Mouse (Mus musculus) limb, embryonic 14.5 days (tissue): ENCODE measurements around the gene Tnn. TPM values are rescaled to one million over a fixed set of nuclear protein-coding genes. Genes with fewer than 3 reads are reported as not detected.
A peak's percentile ranks its signal among the peaks of the same experiment; 100 is the strongest.

ENCODE experiments used
- ATAC-seq: fragments of 200-750 bp; cut with Nextera tagmentation; 2 replicates; pipeline ENCODE4 v1.8.0; 2017; ENCODE audit warnings: low read depth, moderate number of reproducible peaks, moderate TSS enrichment; ENCODE audit not compliant: low FRiP score
- DNase-seq: peaks from one replicate; pipeline ENCODE4 v3.0.0-alpha.2; 2015; ENCODE audit warnings: low spot score
- H3K27ac ChIP-seq: fragments of 300-500 bp; sonication (generic); replicated peaks from 2 replicates; pipeline ENCODE4 v1.5.1; 2014; ENCODE audit warnings: low read depth, mild to moderate bottlenecking, low read length, moderate library complexity, mixed read lengths
- H3K27me3 ChIP-seq: fragments of 300-500 bp; sonication (generic); 2 replicates; pipeline ENCODE4 v1.6.1; 2014; ENCODE audit warnings: low read length, mixed read lengths; ENCODE audit not compliant: control insufficient read depth, insufficient read depth
- H3K36me3 ChIP-seq: fragments of 300-500 bp; sonication (generic); 2 replicates; pipeline ENCODE4 v1.6.1; 2014; ENCODE audit warnings: mild to moderate bottlenecking, low read length, moderate library complexity, mixed read lengths; ENCODE audit not compliant: control insufficient read depth, insufficient read depth
- H3K4me1 ChIP-seq: fragments of 300-500 bp; sonication (generic); 2 replicates; pipeline ENCODE4 v1.6.1; 2014; ENCODE audit warnings: antibody characterized with exemption, low read length, mixed read lengths; ENCODE audit not compliant: control insufficient read depth, insufficient read depth
- H3K4me2 ChIP-seq: fragments of 300-500 bp; sonication (generic); replicated peaks from 2 replicates; pipeline ENCODE4 v1.6.1; 2014; ENCODE audit warnings: low read depth, mild to moderate bottlenecking, low read length, moderate library complexity; ENCODE audit not compliant: severe bottlenecking
- H3K4me3 ChIP-seq: fragments of 300-500 bp; sonication (generic); replicated peaks from 2 replicates; pipeline ENCODE4 v1.5.1; 2014; ENCODE audit warnings: low read length
- H3K9ac ChIP-seq: fragments of 300-500 bp; sonication (generic); 2 replicates; pipeline ENCODE4 v1.6.1; 2014; ENCODE audit warnings: mild to moderate bottlenecking, low read depth, low read length, moderate library complexity; ENCODE audit not compliant: severe bottlenecking
- H3K9me3 ChIP-seq: fragments of 300-500 bp; sonication (generic); 2 replicates; pipeline ENCODE4 v1.6.1; 2016; ENCODE audit warnings: low read length; ENCODE audit not compliant: control insufficient read depth
- POLR2A ChIP-seq: fragments of 200-500 bp; IDR thresholded peaks from 2 replicates; pipeline ENCODE4 v1.8.0; 2012; ENCODE audit warnings: inconsistent platforms, mild to moderate bottlenecking, moderate library complexity, borderline replicate concordance; ENCODE audit not compliant: insufficient read depth, insufficient read length; ENCODE audit errors: extremely low read depth
- WGBS: fragments of 180-500 bp; shearing (Covaris S2); extraction: QIAGEN DNeasy Blood & Tissue Kit; methylation state at CpG from one replicate; pipeline ENCODE4 v1.1.7; 2014; 5-methylcytosine and 5-hydroxymethylcytosine counted together
- polyA plus RNA-seq, 2 experiments: library from polyadenylated mRNA; depleted of rRNA in 1 of 2; stranded (reverse) in 1 of 2; unstranded in 1 of 2; fragments of >200 nt; fragmentation: Nextera tagmentation in 1 of 2; extraction: Ambion mirVana in 1 of 2; gene quantifications; 2 replicates each; pipeline versions ENCODE4 v1.2.1 to v1.2.3; 2012 to 2014

The Tnn gene
- polyA plus RNA-seq, 2 experiments, result 5.4 TPM

- no peaks in the 10 kb centered on the region for H3K36me3 ChIP-seq
- DNase-seq, result no peak
- no peak for TF ChIP-seq POLR2A
- no peak overlapping the region for H3K4me2 ChIP-seq
- H3K9me3 ChIP-seq, result no peaks in the 10 kb centered on the region
- no peak overlapping the region for H3K9ac ChIP-seq
- H3K27me3 ChIP-seq, result no peaks in the 10 kb centered on the region
- WGBS, result 83% methylated on average over 5 of the region's 5 CpGs
- H3K4me3 ChIP-seq, result no peak overlapping the region
- no peak for ATAC-seq
- peaks cover 4% of the 10 kb centered on the region; the same call in 1 of the 2 replicates for H3K4me1 ChIP-seq
- no peak overlapping the region for H3K27ac ChIP-seq
Measured at GRCm38 (mm10) chr1:160049131-160049880, 104.1 kb downstream of the Tnn start.

DNA sequence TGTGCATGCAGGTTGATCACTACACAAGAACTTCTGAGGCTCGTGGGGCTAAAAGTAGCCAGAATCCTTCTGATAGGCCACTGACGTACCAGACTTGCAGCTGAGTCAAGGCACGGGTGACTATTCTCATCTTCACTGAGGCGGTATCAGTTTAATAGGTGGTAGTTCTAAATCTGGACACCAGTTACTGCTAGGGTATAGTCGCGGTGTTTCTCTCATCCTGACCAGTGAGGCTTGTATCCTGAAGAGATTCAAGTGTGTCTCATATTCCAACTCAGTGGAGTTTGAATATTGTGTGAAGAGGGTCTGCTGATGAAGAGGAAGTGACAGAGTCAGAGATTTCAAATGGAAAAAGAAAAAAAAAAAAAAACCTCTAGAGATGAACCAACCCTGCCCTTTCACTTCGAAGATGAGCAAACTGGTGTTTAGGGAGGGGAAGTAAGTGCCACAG, 105.9 kb downstream of the Tnn start:
- DNase-seq (no peak), ATAC-seq (no peak)
- WGBS, result 89% methylated on average over 7 of the region's 7 CpGs
- H3K27me3 ChIP-seq, result no peaks in the 10 kb centered on the region
- H3K27ac ChIP-seq, result no peak overlapping the region
- H3K9ac ChIP-seq, result no peak overlapping the region
- H3K9me3 ChIP-seq, result no peaks in the 10 kb centered on the region
- no peaks in the 10 kb centered on the region for H3K36me3 ChIP-seq
- TF ChIP-seq POLR2A, result no peak
- no peak overlapping the region for H3K4me3 ChIP-seq
- peaks cover 9% of the 10 kb centered on the region for H3K4me1 ChIP-seq
- no peak overlapping the region for H3K4me2 ChIP-seq

DNA sequence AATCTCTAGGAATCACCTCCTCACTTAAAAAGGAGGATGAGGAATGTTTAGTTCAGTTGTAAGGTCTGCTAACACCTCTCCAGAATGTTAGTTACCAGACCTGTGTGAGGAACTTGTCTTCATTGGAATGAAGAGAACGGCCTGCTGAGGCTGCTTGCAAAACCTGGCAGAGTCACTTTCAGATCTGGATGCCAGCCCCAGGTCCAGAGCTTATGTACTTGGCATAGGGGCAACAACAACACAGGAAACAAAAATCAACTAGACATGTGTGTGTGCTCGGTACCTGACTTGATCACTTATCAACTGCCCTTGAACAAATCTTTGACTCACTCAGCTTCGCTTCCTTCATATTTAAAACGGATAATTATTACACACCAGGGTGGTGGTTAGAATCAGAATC, 106.6 kb downstream of the Tnn start:
- ATAC-seq (no peak), DNase-seq (no peak)
- Histone ChIP-seq H3K9ac (no peak overlapping the region), H3K4me2 (no peak overlapping the region), H3K9me3 (no peaks in the 10 kb centered on the region), H3K27ac (no peak overlapping the region), H3K36me3 (no peaks in the 10 kb centered on the region), H3K4me3 (no peak overlapping the region), H3K27me3 (no peaks in the 10 kb centered on the region), H3K4me1 (peaks cover 9% of the 10 kb centered on the region)
- no peak for TF ChIP-seq POLR2A
- WGBS, result 67% methylated on average over 4 of the region's 4 CpGs

DNA sequence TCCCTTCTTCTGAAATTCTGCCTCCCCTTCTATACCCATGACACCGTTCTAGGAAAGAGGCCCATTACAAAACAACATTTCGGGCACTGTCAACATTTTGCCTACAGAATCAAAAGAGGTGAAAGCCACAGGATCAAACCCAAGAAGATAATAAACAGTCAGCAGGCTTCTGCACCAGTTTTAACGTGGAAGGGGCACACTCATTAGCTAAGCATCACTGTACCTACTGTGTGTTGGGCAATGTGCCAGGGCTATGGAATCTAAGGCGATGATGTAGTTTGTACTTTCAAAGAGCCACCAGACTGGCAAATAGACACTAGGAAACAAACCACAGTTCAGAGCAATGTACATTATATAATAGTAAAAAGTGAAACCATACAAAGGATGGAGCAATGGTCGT, 107.4 kb downstream of the Tnn start:
- H3K36me3 ChIP-seq, result no peaks in the 10 kb centered on the region
- H3K27ac ChIP-seq, result no peak overlapping the region
- H3K9me3 ChIP-seq, result no peaks in the 10 kb centered on the region
- H3K27me3 ChIP-seq, result no peaks in the 10 kb centered on the region
- no peak for ATAC-seq
- no peak for TF ChIP-seq POLR2A
- no peak overlapping the region for H3K4me2 ChIP-seq
- peaks cover 9% of the 10 kb centered on the region for H3K4me1 ChIP-seq
- H3K9ac ChIP-seq, result no peak overlapping the region
- no peak overlapping the region for H3K4me3 ChIP-seq
- WGBS, result 81% methylated on average over 5 of the region's 5 CpGs
- no peak for DNase-seq

DNA sequence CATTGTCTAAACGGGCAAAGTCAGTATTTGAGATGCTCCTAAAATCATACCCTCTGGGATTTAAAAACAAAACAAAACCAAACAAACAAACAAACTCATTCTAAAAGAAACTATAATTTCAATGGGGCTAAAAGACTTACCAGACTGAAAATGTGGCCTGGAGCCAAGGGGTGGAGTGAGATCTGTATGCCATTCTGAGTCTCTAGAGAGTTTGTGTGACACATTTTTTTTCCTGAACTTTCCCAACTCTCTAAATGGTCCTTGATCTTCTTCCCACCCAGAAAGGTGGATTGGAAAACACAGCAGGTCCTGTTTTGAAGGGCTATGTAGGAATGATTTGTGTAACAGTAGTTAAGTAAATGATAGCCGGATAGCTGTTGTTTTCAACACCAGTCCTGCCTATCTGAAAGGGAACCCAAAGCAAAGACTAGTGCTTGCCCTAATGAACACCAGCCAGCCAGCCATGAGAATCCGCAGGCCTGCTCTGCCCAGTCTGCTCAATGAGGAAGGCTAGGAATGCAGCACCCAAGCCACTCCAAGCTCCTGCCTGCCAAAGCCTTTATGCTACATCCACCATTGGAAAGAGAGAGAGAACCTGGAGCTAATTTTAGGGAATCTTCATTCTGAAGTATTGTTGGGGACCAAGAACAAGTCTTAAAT, 108.2 kb downstream of the Tnn start:
- no peak overlapping the region for H3K27ac ChIP-seq
- H3K4me2 ChIP-seq, result peak overlapping the region; percentile 78
- TF ChIP-seq POLR2A, result no peak
- 54% methylated on average over 3 of the region's 3 CpGs for WGBS
- peak overlapping the region; percentile 47 for H3K4me3 ChIP-seq
- no peaks in the 10 kb centered on the region for H3K27me3 ChIP-seq
- H3K4me1 ChIP-seq, result peaks cover 9% of the 10 kb centered on the region
- no peak overlapping the region for H3K9ac ChIP-seq
- DNase-seq (no peak), ATAC-seq (no peak)
- H3K36me3 ChIP-seq, result no peaks in the 10 kb centered on the region
- no peaks in the 10 kb centered on the region for H3K9me3 ChIP-seq
